Mouse (Mus musculus): Measurements from ENCODE around the gene Tmem211. TPM values are rescaled to one million over a fixed set of nuclear protein-coding genes. Genes with fewer than 3 reads are reported as not detected.

The Tmem211 gene
- not detected for total RNA-seq (2021)

DNA sequence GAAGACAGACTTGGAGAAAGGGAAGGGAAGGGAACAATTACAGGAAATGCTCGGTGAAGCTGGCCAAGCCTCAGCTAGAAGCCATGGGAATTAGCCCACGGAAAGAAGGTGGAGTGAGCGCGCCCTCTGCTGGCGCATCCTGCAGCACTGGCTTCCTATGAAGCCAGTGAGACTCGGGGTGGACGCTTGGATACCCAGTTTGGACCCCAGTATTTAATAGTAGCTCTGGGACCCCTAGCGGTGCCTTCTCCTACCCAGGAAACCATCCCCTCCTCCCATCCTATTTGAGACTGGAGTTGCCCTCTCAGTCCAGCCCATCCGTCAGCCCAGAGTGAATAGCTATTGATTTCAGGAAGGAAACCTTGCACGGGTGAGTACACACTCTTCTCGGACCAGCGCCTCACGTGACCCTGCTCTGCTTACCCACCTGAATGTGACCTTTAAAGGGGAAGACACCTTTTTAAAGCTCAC is at the start of gene Tmem211:
Gene Tmem211, plus strand, starts transcription at position 278 of the 471 bp plus-strand sequence.
- intact Hi-C loops (cut with DNase I): loop anchor here (1.0 to 10.0 kb wide), 3 partner anchors 46 to 342 kb away; no protein-coding TSS in a partner anchor

DNA sequence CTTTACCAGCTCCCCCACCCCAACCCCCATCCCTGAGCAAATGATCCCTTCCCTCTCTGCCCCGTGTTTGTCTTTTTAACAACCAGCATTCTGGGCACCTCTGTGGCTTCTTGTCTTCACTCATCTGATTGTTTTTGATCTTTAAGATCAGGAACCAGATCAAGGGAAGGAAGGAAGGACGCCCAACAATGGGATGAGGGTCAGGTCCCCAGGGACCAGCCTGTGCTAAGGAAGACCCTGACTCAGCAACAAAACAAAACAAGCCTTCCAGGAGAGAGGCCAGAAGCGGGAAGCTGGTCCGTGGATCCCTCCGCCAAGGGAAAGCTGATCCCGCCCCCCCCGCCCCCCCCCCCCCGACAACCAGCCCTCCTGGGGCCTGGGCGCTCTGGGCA is 47.3 kb upstream of the Tmem211 start:
- no peak for DNase-seq (ENCODE audit: low spot score in 2 of 2)
- intact Hi-C loops (cut with DNase I): loop anchor here (10.0 kb wide), 1 partner anchor 305 kb away; no protein-coding TSS in a partner anchor

More for the DNA sequence above, at the start of gene Tmem211:
- peak; percentile 82 to 89 for DNase-seq (ENCODE audit: low spot score in 2 of 2)

- intact Hi-C loops (cut with DNase I): loop anchor here (1.0 to 10.0 kb wide), 2 partner anchors 46 to 305 kb away; partner anchors contain the start of gene Tmem211
- DNase-seq (ENCODE audit: low spot score in 2 of 2): peak; percentile 81 to 91
These were observed 46.6 kb upstream of the Tmem211 start for GRCm38 (mm10) chr5:113179843-113180682.

- no peak for DNase-seq (ENCODE audit: low spot score in 2 of 2)
- intact Hi-C loops (cut with DNase I): loop anchor here (1.0 kb wide), 1 partner anchor 46 kb away; the partner anchor contains the start of gene Tmem211
These were observed 46.0 kb upstream of the Tmem211 start for GRCm38 (mm10) chr5:113180755-113181154.

GRCm38 (mm10) chr5:113181441-113181840 is 45.3 kb upstream of the Tmem211 start:
- no peak for DNase-seq (ENCODE audit: low spot score in 2 of 2)

DNA sequence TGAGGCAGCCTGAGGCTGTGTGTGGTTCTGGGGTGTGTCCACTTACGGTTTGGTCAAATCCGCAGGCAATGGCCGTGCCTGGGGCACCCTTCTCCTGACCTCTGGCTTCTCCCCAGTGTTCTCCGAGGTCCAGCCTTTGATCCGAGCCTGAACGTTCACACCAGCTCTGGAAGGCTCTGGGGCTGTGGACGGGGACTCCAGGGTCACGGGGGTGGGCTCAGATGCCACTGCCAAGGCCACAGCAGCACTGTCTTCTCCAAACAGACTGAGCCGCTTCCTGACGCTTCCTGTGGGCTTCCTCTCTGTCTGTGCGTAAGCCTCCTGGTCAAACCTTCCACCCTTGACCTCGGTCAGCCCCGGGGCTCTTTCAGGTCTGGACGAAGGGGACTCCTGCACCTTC is 36.2 kb upstream of the Tmem211 start:
- no peak for DNase-seq (ENCODE audit: low spot score in 2 of 2)
- intact Hi-C loops (cut with DNase I): no loop called here

More at GRCm38 (mm10) chr5:113181441-113181840, 45.3 kb upstream of the Tmem211 start:
- intact Hi-C loops (cut with DNase I): no loop called here

- DNase-seq (ENCODE audit: low spot score in 2 of 2): peak in 1 of 2 experiments; percentile 54
- intact Hi-C loops (cut with DNase I): no loop called here
These were observed 34.8 kb upstream of the Tmem211 start for GRCm38 (mm10) chr5:113191901-113192300.

GRCm38 (mm10) chr5:113193762-113194161 is 32.9 kb upstream of the Tmem211 start:
- intact Hi-C loops (cut with DNase I): no loop called here
- peak in 1 of 2 experiments; percentile 73 for DNase-seq (ENCODE audit: low spot score in 2 of 2)

- intact Hi-C loops (cut with DNase I): no loop called here
- peak in 1 of 2 experiments; percentile 85 for DNase-seq (ENCODE audit: low spot score in 2 of 2)
These were observed 31.3 kb upstream of the Tmem211 start for GRCm38 (mm10) chr5:113195451-113195850.

GRCm38 (mm10) chr5:113195907-113196306 is 30.8 kb upstream of the Tmem211 start:
- intact Hi-C loops (cut with DNase I): no loop called here
- DNase-seq (ENCODE audit: low spot score in 2 of 2): peak in 1 of 2 experiments; percentile 79

- intact Hi-C loops (cut with DNase I): no loop called here
- no peak for DNase-seq (ENCODE audit: low spot score in 2 of 2)
These were observed 29.6 kb upstream of the Tmem211 start for GRCm38 (mm10) chr5:113196916-113197794.

DNA sequence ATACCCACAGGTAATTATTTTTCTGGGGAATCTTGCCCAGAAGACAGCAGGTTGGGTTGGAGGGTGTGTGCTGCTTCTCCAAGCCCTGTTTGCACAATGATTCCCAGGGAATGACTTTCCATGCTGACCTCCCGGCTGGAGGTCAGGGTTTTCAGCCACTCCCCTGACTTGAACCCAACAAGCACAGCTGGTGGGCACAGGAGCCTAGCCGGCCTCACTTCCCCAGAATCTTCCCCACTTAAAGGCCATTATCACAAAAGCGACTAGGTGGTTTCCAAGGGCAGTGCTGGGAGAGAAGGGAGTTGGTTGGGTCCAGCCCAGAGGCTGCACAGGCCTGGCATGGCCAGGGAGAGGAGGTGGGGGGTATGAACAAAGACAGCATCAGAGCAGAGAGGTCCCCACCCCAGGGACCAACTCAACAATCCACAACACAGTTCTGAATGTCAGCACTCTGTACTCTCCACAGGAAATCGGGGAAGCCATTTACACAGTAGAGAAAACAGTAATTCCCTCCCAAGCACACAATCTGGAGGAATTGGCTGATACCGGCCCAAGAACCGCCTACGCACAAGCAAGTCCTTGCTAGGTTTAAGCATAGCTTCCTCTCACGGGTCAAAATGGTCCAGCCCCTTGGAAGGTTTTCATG is 27.5 kb upstream of the Tmem211 start:
- intact Hi-C loops (cut with DNase I): loop anchor here (2.0 kb wide), 1 partner anchor 16 kb away; no protein-coding TSS in a partner anchor
- DNase-seq (ENCODE audit: low spot score in 2 of 2): peak in 1 of 2 experiments; percentile 54

DNA sequence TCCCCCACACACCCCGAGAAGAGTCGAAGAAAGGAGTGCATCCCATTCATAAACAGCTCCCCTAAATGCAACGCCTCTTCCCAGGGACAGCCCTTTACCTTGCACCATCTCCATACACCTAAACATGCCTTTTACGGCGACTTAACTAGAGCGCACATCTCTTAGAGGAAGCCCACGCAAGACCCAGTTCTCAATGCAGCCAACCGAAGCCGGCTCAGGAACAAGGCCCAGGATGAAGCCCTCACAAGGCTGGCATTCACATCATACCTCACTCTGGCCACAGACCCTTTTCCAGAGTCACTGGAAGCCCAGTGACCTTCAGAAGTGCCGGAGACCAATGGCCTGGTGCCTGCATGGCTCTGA is 27.0 kb upstream of the Tmem211 start:
- intact Hi-C loops (cut with DNase I): loop anchor here (2.0 kb wide), 1 partner anchor 15 kb away; no protein-coding TSS in a partner anchor
- DNase-seq (ENCODE audit: low spot score in 2 of 2): peak in 1 of 2 experiments; percentile 63

DNA sequence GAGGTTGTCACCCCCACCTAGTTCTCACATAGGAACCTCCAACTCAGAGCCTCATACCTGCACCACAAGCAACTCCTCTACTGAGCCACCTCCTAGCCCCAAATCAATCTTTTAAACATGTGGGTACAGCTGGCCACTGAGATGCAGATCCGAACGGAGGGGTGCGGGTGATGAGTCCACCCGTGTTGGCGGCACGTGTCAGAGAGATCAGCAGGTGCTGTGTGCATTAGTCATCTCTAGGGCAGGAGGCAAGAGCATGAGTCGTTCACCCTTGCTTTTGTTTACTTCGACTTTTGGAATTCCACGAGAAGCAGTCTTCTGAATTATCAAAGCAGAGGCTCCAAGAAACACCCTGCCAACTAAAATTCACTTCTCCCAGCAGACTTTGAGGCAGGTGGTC is 22.5 kb upstream of the Tmem211 start:
- intact Hi-C loops (cut with DNase I): no loop called here
- DNase-seq (ENCODE audit: low spot score in 2 of 2): no peak

DNA sequence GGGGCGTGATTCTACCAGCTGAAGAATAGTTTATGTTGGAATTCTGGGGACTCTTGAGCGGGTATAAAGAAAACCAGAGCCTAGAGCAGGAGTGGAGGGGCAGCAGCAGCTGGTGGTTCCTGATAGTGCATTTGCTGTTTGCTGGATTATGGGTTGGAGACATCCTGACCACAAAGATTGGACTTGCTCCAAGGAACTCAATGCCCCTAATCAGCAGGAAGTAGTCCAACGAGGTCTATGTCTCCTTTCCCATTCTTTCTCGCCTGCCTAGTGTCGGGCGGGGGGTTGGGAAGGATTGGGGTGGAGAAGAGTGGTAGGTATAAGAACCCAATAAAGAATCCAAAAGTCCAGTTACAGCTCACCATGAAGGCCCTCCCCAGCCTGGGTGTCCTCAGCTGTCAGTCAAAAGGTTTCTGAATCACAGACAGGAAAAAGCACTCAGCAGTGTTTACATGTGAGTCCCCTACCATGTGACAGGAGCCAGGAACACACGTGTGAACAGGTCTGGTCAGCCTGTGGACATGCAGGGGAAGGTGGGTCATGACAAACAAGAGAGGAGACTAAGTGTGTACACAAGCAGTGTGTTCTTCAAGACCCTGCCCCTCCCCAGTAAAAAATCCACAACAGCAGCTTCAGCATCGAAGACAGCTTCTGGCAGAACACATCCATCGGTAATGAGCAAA is 19.9 kb upstream of the Tmem211 start:
- intact Hi-C loops (cut with DNase I): no loop called here
- DNase-seq (ENCODE audit: low spot score in 2 of 2): no peak

DNA sequence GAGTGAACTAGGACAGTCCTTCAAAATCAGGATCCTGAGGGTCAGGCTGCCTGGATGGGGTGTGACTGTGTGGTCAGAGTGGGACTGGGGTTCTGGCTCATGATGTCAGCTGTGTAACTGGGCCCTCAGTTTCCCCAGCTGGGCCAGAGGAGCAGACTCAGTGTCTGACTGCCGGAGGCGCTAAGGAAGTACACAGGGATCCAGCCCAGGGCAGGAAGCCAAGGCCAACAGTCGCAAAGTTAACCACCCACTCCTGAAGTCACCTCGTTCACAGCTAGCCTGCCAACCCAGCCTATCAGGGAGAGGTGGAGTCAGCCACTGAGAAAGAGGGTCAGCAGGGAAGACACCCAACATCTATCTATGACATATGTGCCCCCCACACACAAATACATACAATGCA is 18.7 kb upstream of the Tmem211 start:
- intact Hi-C loops (cut with DNase I): no loop called here
- DNase-seq (ENCODE audit: low spot score in 2 of 2): no peak

GRCm38 (mm10) chr5:113208622-113209400 is 17.9 kb upstream of the Tmem211 start:
- DNase-seq (ENCODE audit: low spot score in 2 of 2): peak in 1 of 2 experiments; percentile 54
- intact Hi-C loops (cut with DNase I): no loop called here

GRCm38 (mm10) chr5:113209401-113209750 is 17.3 kb upstream of the Tmem211 start:
- intact Hi-C loops (cut with DNase I): no loop called here
- no peak for DNase-seq (ENCODE audit: low spot score in 2 of 2)

All from left cerebral cortex, postnatal 25 days (tissue).